Mouse (Mus musculus) cerebellum, adult (tissue): ENCODE measurements at regions not wholly inside any gene's neighbourhood (a gene's known extent, or its start where the extent isn't known, plus 50 kb on each side); places are given as distances from the start of the nearest gene placed in this dataset.

Source experiments
- ATAC-seq: cut with Nextera tagmentation; 2 replicates; pipeline ENCODE4 v1.9.2; 2017; ENCODE audit warnings: mild to moderate bottlenecking, moderate library complexity, mixed read lengths; ENCODE audit not compliant: insufficient number of reproducible peaks, low FRiP score, low TSS enrichment

- no peak for ATAC-seq
Observed at GRCm38 (mm10) chr8:53749263-53749662, 110.4 kb upstream of the Neil3 start.

- ATAC-seq, result no peak
Observed at GRCm38 (mm10) chr8:53769211-53769610, 130.3 kb upstream of the Neil3 start.

- ATAC-seq, result no peak
Observed at GRCm38 (mm10) chr8:53775511-53775910, 136.6 kb upstream of the Neil3 start.

- ATAC-seq, result peak; percentile 89
Observed at GRCm38 (mm10) chr8:53780886-53781285, 142.0 kb upstream of the Neil3 start.

- ATAC-seq, result no peak
Observed at GRCm38 (mm10) chr8:53781885-53782284, 143.0 kb upstream of the Neil3 start.

GRCm38 (mm10) chr8:53788202-53788601 is 149.3 kb upstream of the Neil3 start:
- no peak for ATAC-seq

GRCm38 (mm10) chr8:53821148-53821547 is 182.3 kb upstream of the Neil3 start:
- no peak for ATAC-seq

- ATAC-seq, result peak; percentile 66; the same call in 1 of the 2 replicates
Observed at GRCm38 (mm10) chr8:53827395-53827794, 188.5 kb upstream of the Neil3 start.

GRCm38 (mm10) chr8:53847821-53848220 is 209.0 kb upstream of the Neil3 start:
- ATAC-seq, result peak; percentile 90

- ATAC-seq, result no peak
Observed at GRCm38 (mm10) chr8:53868567-53868966, 208.8 kb upstream of the Vegfc start.

GRCm38 (mm10) chr8:53869997-53870596 is 207.3 kb upstream of the Vegfc start:
- no peak for ATAC-seq

- ATAC-seq, result no peak
Observed at GRCm38 (mm10) chr8:53872033-53872619, 205.3 kb upstream of the Vegfc start.

GRCm38 (mm10) chr8:53878846-53879245 is 198.6 kb upstream of the Vegfc start:
- ATAC-seq, result no peak

- no peak for ATAC-seq
Observed at GRCm38 (mm10) chr8:53881551-53881950, 195.9 kb upstream of the Vegfc start.

- ATAC-seq, result no peak
Observed at GRCm38 (mm10) chr8:53892205-53892710, 185.1 kb upstream of the Vegfc start.

GRCm38 (mm10) chr8:53892770-53893169 is 184.6 kb upstream of the Vegfc start:
- no peak for ATAC-seq

- ATAC-seq, result no peak
Observed at GRCm38 (mm10) chr8:53922343-53922742, 155.1 kb upstream of the Vegfc start.

- no peak for ATAC-seq
Observed at GRCm38 (mm10) chr8:53930685-53931084, 146.7 kb upstream of the Vegfc start.

- no peak for ATAC-seq
Observed at GRCm38 (mm10) chr8:53938392-53938791, 139.0 kb upstream of the Vegfc start.

- ATAC-seq, result no peak
Observed at GRCm38 (mm10) chr8:53939519-53939918, 137.9 kb upstream of the Vegfc start.

- ATAC-seq, result no peak
Observed at GRCm38 (mm10) chr8:53941144-53941543, 136.3 kb upstream of the Vegfc start.

GRCm38 (mm10) chr8:53945561-53945960 is 131.8 kb upstream of the Vegfc start:
- ATAC-seq, result peak; percentile 56
